Mouse (Mus musculus) megakaryocyte, embryonic 14.5 days (primary cell): Measurements from ENCODE around the gene Smyd3.

ENCODE experiments used
- FLI1 ChIP-seq: IDR thresholded peaks from 2 replicates; pipeline ENCODE4 v1.6.1; 2012; ENCODE audit warnings: low read length, inconsistent platforms, mixed read lengths
- GATA1 ChIP-seq: IDR thresholded peaks from 3 replicates; pipeline ENCODE4 v1.6.1; 2012; ENCODE audit warnings: mixed read lengths, low read length, inconsistent platforms, borderline replicate concordance

GRCm38 (mm10) chr1:179313618-179314017, 204.2 kb downstream of the Smyd3 start:
- TF ChIP-seq GATA1 = no peak
- TF ChIP-seq FLI1 = no peak
